Mouse (Mus musculus) neural tube, embryonic 15.5 days (tissue): ENCODE measurements around the gene Bad. TPM values are rescaled to one million over a fixed set of nuclear protein-coding genes. Genes with fewer than 3 reads are reported as not detected.
A peak's percentile ranks its signal among the peaks of the same experiment; 100 is the strongest.

Source experiments
- ATAC-seq: fragments of 200-750 bp; cut with Nextera tagmentation; 2 replicates; pipeline ENCODE4 v1.8.0; 2017; ENCODE audit warnings: mild to moderate bottlenecking, moderate TSS enrichment, moderate library complexity; ENCODE audit not compliant: low FRiP score
- H3K27ac ChIP-seq: fragments of 300-500 bp; sonication (generic); replicated peaks from 2 replicates; pipeline ENCODE4 v1.5.1; 2015; ENCODE audit warnings: mild to moderate bottlenecking, inconsistent platforms
- H3K27me3 ChIP-seq: fragments of 300-500 bp; sonication (generic); replicated peaks from 2 replicates; pipeline ENCODE4 v1.6.1; 2015; ENCODE audit warnings: inconsistent platforms
- H3K36me3 ChIP-seq: fragments of 300-500 bp; sonication (generic); 2 replicates; pipeline ENCODE4 v1.6.1; 2015; ENCODE audit warnings: inconsistent platforms
- H3K4me1 ChIP-seq: fragments of 300-500 bp; sonication (generic); 2 replicates; pipeline ENCODE4 v1.6.1; 2015; ENCODE audit warnings: inconsistent platforms
- H3K4me2 ChIP-seq: fragments of 300-500 bp; sonication (generic); 2 replicates; pipeline ENCODE4 v1.6.1; 2015; ENCODE audit warnings: inconsistent platforms, mild to moderate bottlenecking, moderate library complexity
- H3K4me3 ChIP-seq: fragments of 300-500 bp; sonication (generic); replicated peaks from 2 replicates; pipeline ENCODE4 v1.5.1; 2015; ENCODE audit warnings: mild to moderate bottlenecking, inconsistent platforms
- H3K9ac ChIP-seq: fragments of 300-500 bp; sonication (generic); replicated peaks from 2 replicates; pipeline ENCODE4 v1.6.1; 2015; ENCODE audit warnings: mild to moderate bottlenecking, inconsistent platforms
- H3K9me3 ChIP-seq: fragments of 300-500 bp; sonication (generic); replicated peaks from 2 replicates; pipeline ENCODE4 v1.6.1; 2016; ENCODE audit warnings: inconsistent platforms
- WGBS: fragments of 180-500 bp; shearing (Covaris S2); methylation state at CpG from one replicate; pipeline ENCODE4 v1.1.7; 2015; ENCODE audit warnings: mixed read lengths; 5-methylcytosine and 5-hydroxymethylcytosine counted together
- polyA plus RNA-seq: library from polyadenylated mRNA; unstranded; fragments of >200 nt; fragmentation: Nextera tagmentation; extraction: Ambion mirVana; gene quantifications from 2 replicates; pipeline ENCODE4 v1.2.1, GENCODE M21; 2015

Gene Bad
- polyA plus RNA-seq, 1 experiment from 2014 or later = 90.9 TPM

- no peak for ATAC-seq
- H3K9ac ChIP-seq = peak overlapping the region; percentile 40
- peak overlapping the region; percentile 99 for H3K4me2 ChIP-seq
- H3K9me3 ChIP-seq = no peaks in the 10 kb centered on the region
- H3K27me3 ChIP-seq = peaks cover 29% of the 10 kb centered on the region
- H3K36me3 ChIP-seq = 0 out of 2 replicates have a peak, but pooled peaks cover 6% of the 10 kb centered on the region
- H3K4me3 ChIP-seq = peak overlapping the region; percentile 78
- 93% methylated on average over 20 of the region's 20 CpGs for WGBS
- no peak overlapping the region for H3K27ac ChIP-seq
- peaks cover 58% of the 10 kb centered on the region for H3K4me1 ChIP-seq
Measured at GRCm38 (mm10) chr19:6939106-6940002, 2.3 kb upstream of the Bad start.

GRCm38 (mm10) chr19:6940396-6941351, 987 bp upstream of the Bad start:
- ATAC-seq = peak; percentile 16; the same call in 1 of the 2 replicates
- Histone ChIP-seq H3K9ac (peak overlapping the region; percentile 97), H3K4me2 (peak overlapping the region; percentile 99), H3K9me3 (no peaks in the 10 kb centered on the region), H3K36me3 (peaks cover 8% of the 10 kb centered on the region; the same call in 1 of the 2 replicates), H3K27me3 (peaks cover 18% of the 10 kb centered on the region), H3K27ac (peak overlapping the region; percentile 96), H3K4me1 (peaks cover 56% of the 10 kb centered on the region), H3K4me3 (peak overlapping the region; percentile 78)
- 23% methylated on average over 28 of the region's 29 CpGs for WGBS

- Histone ChIP-seq H3K27ac (peak within 1 kb of the TSS; percentile 96), H3K9ac (peak within 1 kb of the TSS; percentile 97), H3K27me3 (peaks cover 5% of the 10 kb centered on the region; the same call in 1 of the 2 replicates), H3K36me3 (peaks cover 17% of the 10 kb centered on the region; the same call in 1 of the 2 replicates), H3K4me3 (peak within 1 kb of the TSS; percentile 78), H3K4me2 (peak within 1 kb of the TSS; percentile 99), H3K9me3 (no peaks in the 10 kb centered on the region), H3K4me1 (peaks cover 56% of the 10 kb centered on the region)
- ATAC-seq = peak; percentile 87
- WGBS = under 1% methylated on average over 27 of the region's 27 CpGs
Measured at GRCm38 (mm10) chr19:6942249-6942691, 609 bp downstream of the Bad start, which contains the start of gene Gpr137. TSS of gene Gpr137 (minus strand) at chr19:6942480.

- Histone ChIP-seq H3K4me3 (peak overlapping the region; percentile 78), H3K36me3 (peaks cover 14% of the 10 kb centered on the region; the same call in 1 of the 2 replicates), H3K27ac (peak overlapping the region; percentile 96), H3K4me1 (peaks cover 53% of the 10 kb centered on the region), H3K9me3 (no peaks in the 10 kb centered on the region), H3K4me2 (peak overlapping the region; percentile 99), H3K9ac (peak overlapping the region; percentile 97), H3K27me3 (0 out of 2 replicates have a peak, but pooled peaks cover 1% of the 10 kb centered on the region)
- WGBS = 32% methylated on average over 5 of the region's 5 CpGs
- ATAC-seq = no peak; the same call in 1 of the 2 replicates
Measured at GRCm38 (mm10) chr19:6942764-6943163, 1.1 kb downstream of the Bad start.

GRCm38 (mm10) chr19:6943709-6944108, 2.0 kb downstream of the Bad start:
- Histone ChIP-seq H3K4me2 (0 out of 2 replicates have a peak overlapping the region, but pooled peaks have one; percentile 5), H3K27me3 (no peaks in the 10 kb centered on the region), H3K4me3 (no peak overlapping the region), H3K9me3 (no peaks in the 10 kb centered on the region), H3K4me1 (peaks cover 43% of the 10 kb centered on the region), H3K27ac (no peak overlapping the region), H3K36me3 (peaks cover 11% of the 10 kb centered on the region; the same call in 1 of the 2 replicates), H3K9ac (no peak overlapping the region)
- 91% methylated on average over 6 of the region's 6 CpGs for WGBS
- no peak for ATAC-seq

- Histone ChIP-seq H3K4me3 (no peak overlapping the region), H3K36me3 (peaks cover 11% of the 10 kb centered on the region; the same call in 1 of the 2 replicates), H3K9me3 (no peaks in the 10 kb centered on the region), H3K4me1 (peaks cover 38% of the 10 kb centered on the region), H3K4me2 (no peak overlapping the region), H3K27ac (no peak overlapping the region), H3K27me3 (no peaks in the 10 kb centered on the region), H3K9ac (no peak overlapping the region)
- no peak for ATAC-seq
- 45% methylated on average over 4 of the region's 4 CpGs for WGBS
Measured at GRCm38 (mm10) chr19:6947742-6948141, 6.1 kb downstream of the Bad start.

- Histone ChIP-seq H3K36me3 (peaks cover 11% of the 10 kb centered on the region; the same call in 1 of the 2 replicates), H3K4me3 (no peak overlapping the region), H3K27ac (no peak overlapping the region), H3K4me2 (no peak overlapping the region), H3K9ac (no peak overlapping the region), H3K4me1 (peaks cover 38% of the 10 kb centered on the region), H3K27me3 (no peaks in the 10 kb centered on the region), H3K9me3 (no peaks in the 10 kb centered on the region)
- WGBS = 74% methylated on average over 4 of the region's 4 CpGs
- no peak for ATAC-seq
Measured at GRCm38 (mm10) chr19:6948186-6948585, 6.5 kb downstream of the Bad start.

- H3K27ac ChIP-seq = no peak overlapping the region
- H3K4me3 ChIP-seq = no peak overlapping the region
- ATAC-seq = no peak
- WGBS = 88% methylated on average over 5 of the region's 5 CpGs
- H3K4me2 ChIP-seq = peak overlapping the region; percentile 99
- H3K27me3 ChIP-seq = no peaks in the 10 kb centered on the region
- peaks cover 33% of the 10 kb centered on the region for H3K4me1 ChIP-seq
- peaks cover 11% of the 10 kb centered on the region; the same call in 1 of the 2 replicates for H3K36me3 ChIP-seq
- no peaks in the 10 kb centered on the region for H3K9me3 ChIP-seq
- H3K9ac ChIP-seq = no peak overlapping the region
Measured at GRCm38 (mm10) chr19:6949532-6949931, 7.9 kb downstream of the Bad start.

- Histone ChIP-seq H3K27ac (peak overlapping the region; percentile 90), H3K9ac (peak overlapping the region; percentile 58), H3K4me3 (peak overlapping the region; percentile 56), H3K9me3 (no peaks in the 10 kb centered on the region), H3K27me3 (no peaks in the 10 kb centered on the region), H3K36me3 (peaks cover 14% of the 10 kb centered on the region; the same call in 1 of the 2 replicates), H3K4me2 (peak overlapping the region; percentile 99), H3K4me1 (peaks cover 33% of the 10 kb centered on the region)
- 0 out of 2 replicates have a peak, but pooled peaks have one; percentile 0 for ATAC-seq
- WGBS = 53% methylated on average over 5 of the region's 5 CpGs
Measured at GRCm38 (mm10) chr19:6949951-6950350, 8.3 kb downstream of the Bad start.

GRCm38 (mm10) chr19:6950613-6951153, 9.0 kb downstream of the Bad start:
- under 1% methylated on average over 28 of the region's 28 CpGs for WGBS

More at GRCm38 (mm10) chr19:6950613-6951153, 9.0 kb downstream of the Bad start:
- peak; percentile 70 for ATAC-seq
- Histone ChIP-seq H3K4me3 (peak overlapping the region; percentile 56), H3K27ac (peak overlapping the region; percentile 90), H3K36me3 (peaks cover 18% of the 10 kb centered on the region; the same call in 1 of the 2 replicates), H3K9me3 (no peaks in the 10 kb centered on the region), H3K4me1 (peaks cover 33% of the 10 kb centered on the region), H3K4me2 (peak overlapping the region; percentile 99), H3K9ac (peak overlapping the region; percentile 58), H3K27me3 (no peaks in the 10 kb centered on the region)
